ENCODE assay signal across 11 mouse cellular contexts in the genomic region with DNA sequence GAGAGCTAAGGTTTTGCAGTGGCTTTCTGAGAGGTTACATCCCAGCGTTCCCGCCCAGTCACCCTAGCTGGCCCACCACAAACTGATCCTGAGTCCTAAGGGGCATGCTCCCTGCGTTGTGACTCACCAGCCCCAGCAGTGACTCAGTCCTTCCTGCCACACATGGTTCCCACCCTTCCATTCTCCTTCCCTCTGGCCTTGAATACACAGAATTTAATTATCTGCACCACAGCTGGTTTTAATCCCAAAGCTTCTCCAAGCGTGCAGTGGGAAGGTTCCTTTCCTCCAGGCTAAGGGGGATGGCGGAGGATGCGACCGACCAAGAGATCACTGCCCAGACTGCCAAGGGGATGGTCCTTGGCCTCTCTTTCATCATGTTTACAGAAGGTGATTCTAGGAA. TPM values are rescaled to one million over a fixed set of nuclear protein-coding genes. Genes with fewer than 3 reads are reported as not detected.
DNase-seq lines count a peak whose midpoint lies in the region; ATAC-seq and TF ChIP-seq lines count a peak whose summit lies in the region.
"Had no signal": no experiment of that assay in that cellular context is flagged by ENCODE, and none has a peak within 500 bp of the region (broad histone marks: within the 10 kb centered on the region; RNA-seq: fewer than 3 reads in every experiment).

No protein-coding gene starts in this region.

- H3K36me3 ChIP-seq in lung, postnatal 0 days (ENCODE audit: insufficient read depth, low read length) = no peaks in the 10 kb centered on the region
- H3K36me3 ChIP-seq: hindbrain, embryonic 12.5 days; limb, embryonic 13.5 days had no signal

- H3K4me2 ChIP-seq in lung, postnatal 0 days (replicated peaks; ENCODE audit: low read depth, low read length) = no peak overlapping the region
- H3K4me2 ChIP-seq: hindbrain, embryonic 12.5 days; limb, embryonic 13.5 days had no signal

- peak; percentile 83 to 90 for DNase-seq in adrenal gland, adult (ENCODE audit: inconsistent age in 2 of 2, low spot score in 1 of 2)
- no peak for DNase-seq in adrenal gland, postnatal 4 days (ENCODE audit: low spot score in 2 of 2)
- peak; percentile 61 for DNase-seq in ovary, adult 18-20 months (ENCODE audit: low spot score)
- DNase-seq in ovary, postnatal 36 days (ENCODE audit: low spot score) = no peak
- DNase-seq in skeletal muscle tissue, adult 2 months (ENCODE audit: low read depth, low spot score) = peak; percentile 74
- DNase-seq in lung, postnatal 0 days (ENCODE audit: low spot score) = no peak
- DNase-seq in lung, postnatal 36 days = no peak
- DNase-seq: right cerebral cortex, postnatal 4 days had no signal

- no peaks in the 10 kb centered on the region for H3K4me1 ChIP-seq in lung, postnatal 0 days (ENCODE audit: insufficient read depth, low read depth, low read length)

- no peak overlapping the region for H3K27ac ChIP-seq in lung, postnatal 0 days (ENCODE audit: low read length)
- H3K27ac ChIP-seq: hindbrain, embryonic 12.5 days; limb, embryonic 13.5 days had no signal

- no peak overlapping the region for H3K9ac ChIP-seq in lung, postnatal 0 days (replicated peaks; ENCODE audit: low read depth)
- H3K9ac ChIP-seq: hindbrain, embryonic 12.5 days; limb, embryonic 13.5 days had no signal

- 67% methylated on average over 7 of the region's 7 CpGs for WGBS in lung, postnatal 0 days

- ATAC-seq in granulocyte monocyte progenitor cell, adult 5-6 weeks (replicated peaks; ENCODE audit: poor library complexity, severe bottlenecking) = peak; percentile 84
- ATAC-seq in lung, postnatal 0 days = no peak

- no peak for TF ChIP-seq CTCF in lung, postnatal 0 days (IDR thresholded peaks at IDR 0.05)

- no peaks in the 10 kb centered on the region for H3K27me3 ChIP-seq in lung, postnatal 0 days (replicated peaks; ENCODE audit: insufficient read depth, low read length)
- H3K27me3 ChIP-seq: hindbrain, embryonic 12.5 days; limb, embryonic 13.5 days had no signal

- no peak overlapping the region for H3K4me3 ChIP-seq in lung, postnatal 0 days (ENCODE audit: low read depth, low read length)
- H3K4me3 ChIP-seq: hindbrain, embryonic 12.5 days; limb, embryonic 13.5 days had no signal

- no peak for TF ChIP-seq EP300 in lung, postnatal 0 days (IDR thresholded peaks at IDR 0.05)

- H3K9me3 ChIP-seq in lung, postnatal 0 days (ENCODE audit: low read length) = no peaks in the 10 kb centered on the region
- H3K9me3 ChIP-seq: hindbrain, embryonic 12.5 days; limb, embryonic 13.5 days had no signal

RNA-seq across cellular contexts. Expression of a gene that starts 26.1 kb away (rescaled TPM):
- 10 to 100 TPM; 11.3 to 11.7 TPM for total RNA-seq in adrenal gland, postnatal 4 days (2021)
- 13.4 and 20.1 TPM in 2 replicates for total RNA-seq in granulocyte monocyte progenitor cell, adult 5-6 weeks (2014; fragmentation: Nextera tagmentation)
- total RNA-seq in granulocyte monocyte progenitor cell, adult 5-6 weeks (2017) = 20.3 and 22.4 TPM in 2 replicates
- 1.1 and 1.2 TPM in 2 replicates for polyA plus RNA-seq in lung, postnatal 0 days (2015; fragmentation: Nextera tagmentation; extraction: Ambion mirVana)

RNA-seq across cellular contexts. Expression of a gene that starts 49.0 kb away (rescaled TPM):
- 100 to 1,000 TPM; 134 to 139 TPM for total RNA-seq in adrenal gland, postnatal 4 days (2021)
- total RNA-seq in granulocyte monocyte progenitor cell, adult 5-6 weeks (2014; fragmentation: Nextera tagmentation) = 50.7 and 56.1 TPM in 2 replicates
- total RNA-seq in granulocyte monocyte progenitor cell, adult 5-6 weeks (2017) = 27.2 and 29.8 TPM in 2 replicates
- polyA plus RNA-seq in lung, postnatal 0 days (2015; fragmentation: Nextera tagmentation; extraction: Ambion mirVana) = 126 and 127 TPM in 2 replicates

Comparison
In these comparisons a context has a peak if more than half of its experiments do, and no peak if none do; other contexts are left out.
1. DNase-seq: peak in adrenal gland, adult (2 of 2), ovary, adult 18-20 months (single experiment) and skeletal muscle tissue, adult 2 months (single experiment); none in adrenal gland, postnatal 4 days (0 of 2), ovary, postnatal 36 days (single experiment), lung, postnatal 0 days (single experiment) and lung, postnatal 36 days (single experiment).